Mouse (Mus musculus): Measurements from ENCODE around the gene Klf3.

DNA sequence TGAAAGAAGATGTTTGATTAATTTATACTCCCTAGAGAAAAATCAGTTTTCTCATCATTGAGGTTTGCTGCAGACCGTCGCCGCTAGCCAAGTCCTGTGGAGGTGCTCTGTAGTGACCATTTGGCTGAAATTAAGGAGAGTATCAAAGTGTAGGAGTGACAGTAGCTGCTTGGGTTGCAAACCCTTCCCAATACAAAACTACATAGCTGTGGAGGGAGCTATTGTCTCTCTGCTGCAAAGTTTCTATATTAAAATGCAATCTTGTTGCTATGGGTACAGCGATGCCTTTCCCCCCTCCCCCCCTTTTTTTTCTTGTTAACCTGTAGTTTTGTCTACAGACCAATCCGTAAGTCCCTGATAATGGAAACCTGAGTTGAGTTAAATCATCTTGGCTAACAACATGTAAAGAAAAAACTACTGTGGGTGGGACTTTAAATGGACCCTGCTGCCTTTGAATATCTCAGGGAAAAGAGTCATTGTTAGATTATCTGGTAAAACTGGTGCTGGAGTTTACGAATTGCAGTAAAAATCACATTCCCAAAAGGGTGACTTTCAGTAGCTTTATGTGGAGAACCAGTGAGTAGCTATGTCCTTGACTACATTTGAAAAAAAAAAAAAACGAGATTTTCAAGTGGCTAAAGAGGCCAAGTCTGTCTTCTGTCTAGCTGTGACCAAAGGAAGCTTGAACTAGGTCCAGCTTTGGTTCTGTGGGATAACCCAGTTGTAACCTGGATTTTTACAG, 2.1 kb downstream of the Klf3 start:
- no peak for TF ChIP-seq CTCF (IDR thresholded peaks at IDR 0.05; ENCODE audit: borderline replicate concordance, insufficient read depth, low read length)
- peak; percentile 31; the same call in 1 of the 2 replicates for TF ChIP-seq POLR2A (IDR thresholded peaks at IDR 0.05; ENCODE audit: low read depth, low read length)

Measured in embryonic fibroblast, embryonic 13.5 days (primary cell).